Mouse (Mus musculus): ENCODE measurements around the gene Ano1. TPM values are rescaled to one million over a fixed set of nuclear protein-coding genes. Genes with fewer than 3 reads are reported as not detected.

The Ano1 gene
- polyA plus RNA-seq, 1 experiment, result 3.0 TPM

- TF ChIP-seq POLR2A (IDR thresholded peaks at IDR 0.05; ENCODE audit: extremely low read depth, insufficient read depth, low read length) (no peak), CTCF (IDR thresholded peaks at IDR 0.05; ENCODE audit: extremely low read depth, insufficient read depth, low read length) (no peak)
- H3K4me3 ChIP-seq (ENCODE audit: insufficient read depth, low read length), result no peak overlapping the region
- no peak overlapping the region for H3K27ac ChIP-seq (ENCODE audit: insufficient read depth, low read length)
- H3K4me1 ChIP-seq (ENCODE audit: control insufficient read depth, insufficient read depth, low read length), result no peaks in the 10 kb centered on the region
These were observed 34.8 kb upstream of the Ano1 start for GRCm38 (mm10) chr7:144786571-144786970.

- Histone ChIP-seq H3K4me3 (ENCODE audit: insufficient read depth, low read length) (no peak overlapping the region), H3K27ac (ENCODE audit: insufficient read depth, low read length) (no peak overlapping the region), H3K4me1 (ENCODE audit: control insufficient read depth, insufficient read depth, low read length) (no peaks in the 10 kb centered on the region)
- no peak for TF ChIP-seq CTCF (IDR thresholded peaks at IDR 0.05; ENCODE audit: extremely low read depth, insufficient read depth, low read length)
- TF ChIP-seq POLR2A (IDR thresholded peaks at IDR 0.05; ENCODE audit: extremely low read depth, insufficient read depth, low read length), result no peak
These were observed 32.4 kb upstream of the Ano1 start for GRCm38 (mm10) chr7:144784176-144784575.

- Histone ChIP-seq H3K4me1 (ENCODE audit: control insufficient read depth, insufficient read depth, low read length) (no peaks in the 10 kb centered on the region), H3K4me3 (ENCODE audit: insufficient read depth, low read length) (no peak overlapping the region), H3K27ac (ENCODE audit: insufficient read depth, low read length) (no peak overlapping the region)
- TF ChIP-seq CTCF (IDR thresholded peaks at IDR 0.05; ENCODE audit: extremely low read depth, insufficient read depth, low read length) (no peak), POLR2A (IDR thresholded peaks at IDR 0.05; ENCODE audit: extremely low read depth, insufficient read depth, low read length) (no peak)
These were observed 30.6 kb upstream of the Ano1 start for GRCm38 (mm10) chr7:144782402-144782801.

- no peak overlapping the region for H3K4me3 ChIP-seq (ENCODE audit: insufficient read depth, low read length)
- no peaks in the 10 kb centered on the region for H3K4me1 ChIP-seq (ENCODE audit: control insufficient read depth, insufficient read depth, low read length)
- TF ChIP-seq POLR2A (IDR thresholded peaks at IDR 0.05; ENCODE audit: extremely low read depth, insufficient read depth, low read length) (no peak), CTCF (IDR thresholded peaks at IDR 0.05; ENCODE audit: extremely low read depth, insufficient read depth, low read length) (peak; percentile 38)
- no peak overlapping the region for H3K27ac ChIP-seq (ENCODE audit: insufficient read depth, low read length)
These were observed 29.6 kb upstream of the Ano1 start for GRCm38 (mm10) chr7:144781337-144781736.

- no peaks in the 10 kb centered on the region for H3K4me1 ChIP-seq (ENCODE audit: control insufficient read depth, insufficient read depth, low read length)
- H3K4me3 ChIP-seq (ENCODE audit: insufficient read depth, low read length), result no peak overlapping the region
- no peak for TF ChIP-seq POLR2A (IDR thresholded peaks at IDR 0.05; ENCODE audit: extremely low read depth, insufficient read depth, low read length)
- no peak for TF ChIP-seq CTCF (IDR thresholded peaks at IDR 0.05; ENCODE audit: extremely low read depth, insufficient read depth, low read length)
- no peak overlapping the region for H3K27ac ChIP-seq (ENCODE audit: insufficient read depth, low read length)
These were observed 28.4 kb upstream of the Ano1 start for GRCm38 (mm10) chr7:144780190-144780589.

- Histone ChIP-seq H3K4me1 (ENCODE audit: control insufficient read depth, insufficient read depth, low read length) (no peaks in the 10 kb centered on the region), H3K4me3 (ENCODE audit: insufficient read depth, low read length) (no peak overlapping the region), H3K27ac (ENCODE audit: insufficient read depth, low read length) (no peak overlapping the region)
- TF ChIP-seq CTCF (IDR thresholded peaks at IDR 0.05; ENCODE audit: extremely low read depth, insufficient read depth, low read length), result no peak
- no peak for TF ChIP-seq POLR2A (IDR thresholded peaks at IDR 0.05; ENCODE audit: extremely low read depth, insufficient read depth, low read length)
These were observed 27.9 kb upstream of the Ano1 start for GRCm38 (mm10) chr7:144779691-144780090.

GRCm38 (mm10) chr7:144777805-144778204, 26.0 kb upstream of the Ano1 start:
- H3K4me1 ChIP-seq (ENCODE audit: control insufficient read depth, insufficient read depth, low read length), result no peaks in the 10 kb centered on the region
- TF ChIP-seq POLR2A (IDR thresholded peaks at IDR 0.05; ENCODE audit: extremely low read depth, insufficient read depth, low read length) (no peak), CTCF (IDR thresholded peaks at IDR 0.05; ENCODE audit: extremely low read depth, insufficient read depth, low read length) (no peak)
- no peak overlapping the region for H3K27ac ChIP-seq (ENCODE audit: insufficient read depth, low read length)
- no peak overlapping the region for H3K4me3 ChIP-seq (ENCODE audit: insufficient read depth, low read length)

GRCm38 (mm10) chr7:144775804-144776447, 24.2 kb upstream of the Ano1 start:
- no peak for TF ChIP-seq POLR2A (IDR thresholded peaks at IDR 0.05; ENCODE audit: extremely low read depth, insufficient read depth, low read length)
- TF ChIP-seq CTCF (IDR thresholded peaks at IDR 0.05; ENCODE audit: extremely low read depth, insufficient read depth, low read length), result peak; percentile 86
- no peak overlapping the region for H3K4me3 ChIP-seq (ENCODE audit: insufficient read depth, low read length)
- H3K4me1 ChIP-seq (ENCODE audit: control insufficient read depth, insufficient read depth, low read length), result no peaks in the 10 kb centered on the region
- H3K27ac ChIP-seq (ENCODE audit: insufficient read depth, low read length), result no peak overlapping the region

- TF ChIP-seq POLR2A (IDR thresholded peaks at IDR 0.05; ENCODE audit: extremely low read depth, insufficient read depth, low read length) (no peak), CTCF (IDR thresholded peaks at IDR 0.05; ENCODE audit: extremely low read depth, insufficient read depth, low read length) (no peak)
- Histone ChIP-seq H3K4me3 (ENCODE audit: insufficient read depth, low read length) (no peak overlapping the region), H3K4me1 (ENCODE audit: control insufficient read depth, insufficient read depth, low read length) (no peaks in the 10 kb centered on the region), H3K27ac (ENCODE audit: insufficient read depth, low read length) (no peak overlapping the region)
These were observed 23.4 kb upstream of the Ano1 start for GRCm38 (mm10) chr7:144775214-144775613.

GRCm38 (mm10) chr7:144774283-144774682, 22.5 kb upstream of the Ano1 start:
- TF ChIP-seq CTCF (IDR thresholded peaks at IDR 0.05; ENCODE audit: extremely low read depth, insufficient read depth, low read length) (no peak), POLR2A (IDR thresholded peaks at IDR 0.05; ENCODE audit: extremely low read depth, insufficient read depth, low read length) (no peak)
- H3K27ac ChIP-seq (ENCODE audit: insufficient read depth, low read length), result no peak overlapping the region
- H3K4me3 ChIP-seq (ENCODE audit: insufficient read depth, low read length), result no peak overlapping the region
- no peaks in the 10 kb centered on the region for H3K4me1 ChIP-seq (ENCODE audit: control insufficient read depth, insufficient read depth, low read length)
